Mouse (Mus musculus) liver, adult (tissue): Measurements from ENCODE around the gene Zmiz1.

Source experiments
- GATA4 ChIP-seq: IDR thresholded peaks from 2 replicates; pipeline ENCODE4 v1.6.1; 2014; ENCODE audit warnings: mild to moderate bottlenecking, low read length; ENCODE audit not compliant: insufficient replicate concordance

Zmiz1 gene

DNA sequence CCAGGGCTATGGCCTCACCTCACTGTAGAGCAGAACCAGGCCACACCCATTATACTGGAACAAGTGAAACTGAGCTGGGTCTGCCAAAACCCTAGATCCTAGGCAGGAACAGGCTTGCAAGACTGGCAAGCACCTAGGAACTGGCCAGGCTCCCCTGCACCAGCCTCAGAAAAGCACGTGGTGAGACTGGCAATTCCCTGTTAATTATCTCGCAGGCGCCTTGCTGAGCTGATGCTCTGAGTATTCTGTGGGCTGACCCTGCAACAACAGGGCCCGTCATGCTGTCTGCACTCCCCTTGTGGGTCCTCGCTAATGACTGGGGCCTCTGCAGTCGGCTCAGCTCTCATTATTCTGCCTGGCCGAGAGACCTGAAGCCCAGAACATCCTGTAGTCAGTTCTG, 177.3 kb downstream of the Zmiz1 start:
- TF ChIP-seq GATA4 = no peak

DNA sequence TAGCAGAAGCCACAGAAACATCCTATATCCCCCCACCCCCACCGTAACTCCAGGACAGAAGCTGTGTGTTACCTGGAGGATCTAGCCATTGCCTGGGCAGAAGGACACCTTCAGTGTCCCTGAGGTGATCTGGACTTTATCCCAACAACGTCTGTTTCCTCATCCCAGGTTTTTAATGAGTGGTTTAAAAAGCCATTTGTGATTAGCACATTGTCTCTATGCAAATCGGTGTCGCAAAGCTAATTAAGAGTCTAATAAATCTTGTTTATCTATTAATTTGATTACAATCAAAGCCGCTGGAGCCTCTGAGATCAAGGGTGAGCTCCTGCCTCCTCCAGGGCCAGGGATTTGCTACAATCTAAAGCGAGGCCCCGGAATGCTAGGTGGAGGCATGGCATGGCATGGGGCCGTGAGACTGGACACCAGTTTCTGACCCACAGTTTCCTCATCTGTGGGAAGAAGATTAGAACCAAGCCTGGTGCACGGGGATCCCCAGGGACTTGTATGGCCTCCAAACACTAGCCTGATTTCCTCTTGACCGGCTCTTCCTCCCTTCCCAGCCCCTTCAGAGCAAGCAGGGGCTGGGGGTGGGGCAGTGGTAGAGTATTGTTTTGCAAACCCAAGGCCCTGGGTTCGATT, 180.3 kb downstream of the Zmiz1 start:
- TF ChIP-seq GATA4 = no peak

DNA sequence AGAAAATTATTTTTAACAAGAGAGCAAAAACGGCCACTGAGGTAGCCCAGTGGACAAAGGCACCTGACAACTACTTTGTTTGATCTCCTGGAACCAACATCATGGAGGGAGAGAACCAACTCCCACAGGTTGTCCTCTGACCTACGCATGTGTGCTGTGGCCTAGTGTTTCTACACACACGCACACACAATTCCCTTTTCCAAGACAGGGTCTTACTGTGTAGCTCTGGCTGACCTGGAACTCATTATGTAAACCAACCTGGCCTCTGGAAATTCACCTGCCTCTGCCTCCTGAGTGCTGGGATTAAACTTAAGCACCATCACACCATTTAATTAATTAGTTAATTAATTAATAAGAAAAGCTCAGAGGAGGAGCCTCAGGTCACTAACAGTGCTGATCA, 181.0 kb downstream of the Zmiz1 start:
- TF ChIP-seq GATA4 = no peak

DNA sequence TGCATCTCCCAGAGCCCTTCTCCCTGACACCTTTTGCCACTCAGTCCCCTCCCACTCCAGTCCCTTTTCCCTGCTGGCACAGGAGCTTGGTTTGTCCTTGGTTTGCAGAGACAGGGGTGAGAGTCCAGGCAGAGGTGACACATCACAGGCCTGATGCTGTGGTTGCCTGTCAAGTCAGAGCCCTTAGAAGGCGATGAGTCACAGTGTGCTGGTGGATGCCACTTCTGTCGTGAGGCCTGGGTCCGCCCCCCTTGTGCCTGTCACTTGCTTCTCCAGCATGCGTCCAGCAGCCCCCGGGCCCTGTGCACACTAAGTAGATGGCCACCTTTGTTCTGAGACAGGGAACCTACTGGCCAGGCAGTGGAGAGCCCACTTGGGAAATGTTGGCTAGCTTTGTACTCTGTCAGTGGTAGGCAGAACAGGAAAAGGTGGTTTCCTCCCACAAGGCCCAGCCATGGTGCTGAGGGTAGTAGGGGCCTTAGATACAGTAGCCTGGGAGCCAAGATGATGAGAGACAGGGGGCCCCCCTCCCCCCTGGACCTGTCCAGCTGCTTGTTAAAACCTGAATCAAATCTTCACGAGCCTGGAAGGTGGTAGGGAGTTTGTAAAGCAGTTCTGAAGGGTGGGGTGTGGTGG, 181.6 kb downstream of the Zmiz1 start:
- TF ChIP-seq GATA4 = no peak

DNA sequence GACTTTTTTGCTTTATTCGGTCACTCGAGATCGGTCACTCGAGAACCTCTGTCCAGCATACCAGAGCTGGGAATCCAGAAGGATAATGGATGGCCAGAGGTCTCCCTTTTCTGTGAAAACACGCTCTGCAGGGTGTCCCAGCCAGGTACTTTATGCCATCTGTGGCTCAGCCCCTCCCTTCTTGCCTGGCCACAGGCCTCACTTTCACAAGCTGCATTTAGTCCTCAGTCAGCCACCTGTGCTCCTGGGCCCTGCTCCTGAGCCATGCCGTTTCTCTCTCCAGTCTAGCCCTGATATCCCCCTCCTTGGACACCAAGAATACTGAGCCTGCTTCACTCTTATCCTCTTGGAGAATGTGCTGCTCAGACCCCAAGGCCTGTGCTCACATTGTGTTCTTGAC, 182.1 kb downstream of the Zmiz1 start:
- no peak for TF ChIP-seq GATA4

DNA sequence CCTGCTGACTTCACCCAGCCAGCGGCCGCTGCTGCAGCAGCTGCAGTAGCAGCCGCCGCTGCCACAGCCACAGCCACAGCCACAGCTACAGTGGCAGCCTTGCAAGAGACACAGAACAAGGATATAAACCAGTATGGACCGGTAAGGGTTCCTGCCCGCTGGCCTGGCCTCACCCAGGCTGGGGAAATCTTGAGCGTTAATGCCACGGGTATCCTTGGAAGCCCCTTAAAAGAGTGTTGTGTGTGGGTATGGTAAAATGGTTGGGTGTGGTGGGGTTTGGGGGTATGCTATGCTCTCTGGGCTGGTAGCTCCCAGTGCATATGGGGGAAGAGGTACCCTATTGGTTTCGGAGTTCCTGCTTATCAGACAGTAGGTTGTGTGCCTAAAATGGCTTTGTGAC, 186.7 kb downstream of the Zmiz1 start:
- TF ChIP-seq GATA4 = no peak

DNA sequence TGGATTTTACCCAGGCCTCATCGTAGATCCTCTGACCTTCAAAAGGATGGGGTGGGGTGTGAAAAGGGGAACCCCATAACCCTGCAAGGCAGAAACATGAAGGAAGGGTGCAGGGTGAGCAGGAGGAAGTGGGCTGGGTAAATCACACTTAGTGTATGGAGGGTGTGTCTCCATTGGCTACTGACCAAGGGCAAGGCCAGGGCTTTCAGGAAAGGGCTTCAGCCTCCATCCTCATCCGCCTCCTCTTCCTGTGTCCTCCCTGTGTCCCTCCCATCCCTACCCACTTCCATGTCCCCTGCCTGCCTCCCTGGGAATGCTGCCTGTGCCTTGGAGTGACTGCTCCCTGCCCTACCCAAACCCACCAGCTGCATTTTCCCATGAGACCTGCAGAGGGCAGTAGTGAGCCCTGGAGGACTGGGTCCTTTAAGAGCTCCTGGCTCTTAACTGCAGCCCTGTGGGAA, 187.2 kb downstream of the Zmiz1 start:
- TF ChIP-seq GATA4 = peak; percentile 62; the same call in 1 of the 2 replicates

DNA sequence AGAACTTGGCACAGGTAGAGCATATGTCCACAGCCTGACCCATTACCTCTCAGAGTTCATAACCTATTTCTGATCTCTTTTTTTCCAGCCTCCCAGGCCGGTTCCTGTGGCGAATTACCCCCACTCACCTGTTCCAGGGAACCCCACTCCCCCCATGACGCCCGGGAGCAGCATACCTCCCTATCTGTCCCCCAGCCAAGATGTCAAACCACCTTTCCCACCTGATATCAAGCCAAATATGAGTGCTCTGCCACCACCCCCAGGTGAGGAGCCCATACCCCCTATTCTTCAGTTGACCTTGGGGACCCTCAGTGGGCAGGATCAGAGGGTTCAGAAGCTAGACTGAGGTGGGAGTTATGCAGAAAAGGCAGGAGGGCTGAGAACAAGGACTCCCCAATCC, 192.1 kb downstream of the Zmiz1 start:
- TF ChIP-seq GATA4 = no peak

DNA sequence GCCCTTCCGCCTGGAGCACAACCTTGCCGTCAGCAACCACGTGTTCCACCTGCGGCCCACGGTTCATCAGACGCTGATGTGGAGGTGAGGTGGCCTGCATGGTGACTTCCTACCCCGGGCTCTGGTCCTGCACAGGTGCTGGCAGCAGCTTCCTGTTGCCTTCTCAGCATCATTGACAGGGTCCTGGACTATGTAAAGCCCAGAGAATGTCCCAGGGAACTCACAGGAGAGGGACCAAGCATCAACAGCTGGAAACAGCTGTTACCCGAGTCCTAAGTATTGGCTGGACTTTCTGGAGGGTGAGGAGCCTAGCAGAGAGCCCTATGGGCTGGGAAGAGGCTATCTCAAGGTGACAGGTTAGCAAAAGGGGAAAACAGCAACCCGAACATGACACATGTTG, 192.9 kb downstream of the Zmiz1 start:
- no peak for TF ChIP-seq GATA4

DNA sequence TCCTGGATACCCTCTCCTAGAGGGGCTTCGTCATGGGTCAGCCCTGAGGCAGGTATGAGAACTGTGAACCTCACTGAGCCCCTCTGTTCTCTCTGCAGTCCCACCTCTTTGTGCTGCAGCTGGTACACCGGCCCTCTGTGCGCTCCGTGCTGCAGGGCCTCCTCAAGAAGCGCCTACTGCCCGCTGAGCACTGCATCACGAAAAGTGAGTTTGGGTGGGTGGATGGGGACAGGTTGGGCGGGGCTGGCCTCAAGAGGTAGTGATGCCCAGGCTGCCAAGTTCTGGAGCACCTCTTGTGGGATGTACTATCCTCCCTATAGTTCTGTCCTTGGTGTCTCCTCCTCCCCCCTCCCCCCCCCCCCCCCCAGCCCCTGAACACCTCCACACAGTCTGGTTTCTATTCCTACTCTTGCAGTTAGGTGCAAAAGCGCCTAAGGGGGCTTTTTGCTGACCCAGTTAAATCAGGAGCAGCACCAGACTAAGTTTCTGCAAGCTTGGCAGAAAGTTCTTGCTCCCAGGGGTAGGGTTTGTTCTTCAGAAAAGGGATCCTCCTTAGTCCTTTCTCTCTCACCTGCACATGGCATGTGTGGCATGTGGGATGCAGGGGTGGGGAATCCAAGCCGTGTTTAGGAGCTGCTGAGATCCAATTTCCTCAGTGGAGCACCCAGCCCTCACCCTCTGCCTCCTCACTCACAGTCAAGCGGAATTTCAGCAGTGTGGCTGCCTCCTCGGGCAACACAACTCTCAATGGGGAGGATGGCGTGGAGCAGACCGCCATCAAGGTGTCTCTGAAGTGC, 195.6 kb downstream of the Zmiz1 start:
- TF ChIP-seq GATA4 = no peak

DNA sequence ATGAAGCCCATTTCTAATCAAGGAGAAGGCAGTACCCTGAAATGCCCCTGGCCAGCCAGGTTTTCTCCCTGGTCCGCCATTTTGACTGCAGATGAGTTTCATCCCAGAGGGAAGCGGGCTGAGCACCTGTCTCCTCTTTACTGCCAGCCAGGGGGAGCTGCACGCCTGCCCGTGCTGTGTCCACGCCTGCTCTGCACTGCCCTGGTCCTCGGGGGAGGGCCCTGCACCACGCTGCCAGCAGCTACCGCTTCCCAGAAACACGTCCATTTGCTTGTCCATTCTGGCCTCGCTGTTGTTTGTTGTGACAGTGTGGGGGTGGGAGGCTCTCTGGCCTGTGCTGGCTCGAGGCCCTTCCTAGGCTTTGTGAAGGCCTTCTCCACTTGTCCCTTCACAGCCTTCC, 201.7 kb downstream of the Zmiz1 start:
- no peak for TF ChIP-seq GATA4

DNA sequence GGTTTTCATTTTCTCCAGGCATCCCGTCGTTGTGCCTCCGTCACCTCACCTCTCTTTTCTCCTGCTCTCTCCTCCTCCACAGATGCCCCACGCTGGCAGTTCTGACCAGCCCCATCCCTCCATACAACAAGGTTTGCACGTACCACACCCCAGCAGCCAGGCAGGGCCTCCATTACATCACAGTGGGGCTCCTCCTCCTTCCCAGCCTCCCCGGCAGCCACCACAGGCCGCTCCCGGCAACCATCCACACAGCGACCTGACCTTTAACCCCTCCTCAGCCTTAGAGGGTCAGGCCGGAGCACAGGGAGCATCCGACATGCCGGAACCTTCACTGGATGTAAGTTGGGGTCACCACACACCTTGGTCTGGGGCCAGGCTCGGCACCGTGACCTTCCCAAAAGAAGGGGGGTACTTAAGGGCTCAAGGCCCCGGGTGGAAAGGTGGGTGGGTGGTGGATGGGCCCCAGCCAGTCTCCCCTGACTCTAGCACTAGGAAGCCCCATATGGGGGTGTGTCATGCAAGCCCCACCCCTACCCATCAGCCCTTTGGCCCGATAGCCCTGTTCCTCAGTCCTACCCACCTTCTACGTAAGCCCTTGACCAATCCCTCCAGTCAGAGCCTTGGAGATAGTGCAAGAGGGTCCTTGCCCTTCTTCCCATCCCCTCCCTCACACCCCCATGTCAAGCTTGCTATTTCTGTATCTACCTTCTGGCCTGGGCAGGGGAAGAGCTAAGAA, 202.4 kb downstream of the Zmiz1 start:
- TF ChIP-seq GATA4 = no peak

DNA sequence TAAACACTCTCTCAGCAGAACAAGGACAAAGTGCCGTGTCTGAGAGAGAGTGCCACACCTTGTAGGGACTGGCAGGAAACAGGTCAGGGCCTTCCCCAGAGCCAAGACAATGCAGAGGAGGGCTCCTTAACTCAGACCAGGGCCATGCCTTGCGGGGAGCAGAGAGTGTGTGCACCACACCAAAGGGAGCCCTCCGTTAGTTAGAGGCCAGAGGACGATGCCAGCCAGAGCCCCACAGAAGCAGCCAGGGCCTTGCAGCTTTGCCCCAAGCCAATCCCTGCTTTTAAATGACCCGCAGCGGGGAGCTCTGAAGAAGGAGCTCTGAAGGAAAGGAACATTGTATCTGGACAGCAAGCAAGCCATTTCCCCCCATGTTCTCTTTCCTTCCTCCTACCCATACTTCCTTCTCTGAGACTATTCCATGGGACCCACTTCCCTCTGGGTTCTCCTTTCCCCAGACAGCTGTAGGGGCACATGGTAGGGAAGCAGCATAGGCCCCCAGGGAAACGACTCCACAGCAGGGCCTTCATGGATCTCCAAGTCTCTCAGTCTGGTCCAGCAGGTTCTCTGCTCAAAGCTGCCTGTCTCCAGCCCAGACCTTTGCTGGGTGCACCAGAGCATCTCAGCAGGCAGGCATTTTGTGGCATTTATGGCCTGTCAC, 204.8 kb downstream of the Zmiz1 start:
- TF ChIP-seq GATA4 = no peak

DNA sequence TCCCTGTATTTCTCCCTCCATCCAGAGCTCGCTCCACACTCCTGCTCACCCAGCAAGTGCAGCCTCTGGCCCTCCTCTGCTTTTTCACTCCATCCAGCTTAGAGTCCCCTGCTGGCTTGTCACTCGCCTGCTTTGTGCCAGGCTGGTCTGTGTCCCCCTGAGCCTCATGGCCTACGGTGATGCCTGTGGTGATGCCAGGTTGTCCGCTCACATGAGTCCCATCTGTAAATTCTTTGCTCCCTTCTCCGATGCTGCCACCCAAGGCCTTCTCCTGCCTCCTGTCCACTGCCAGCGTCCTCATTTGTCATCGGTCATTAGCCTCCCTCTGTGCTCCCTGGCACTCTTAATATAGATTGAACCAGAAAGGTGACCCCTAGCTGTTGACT, 205.3 kb downstream of the Zmiz1 start:
- no peak for TF ChIP-seq GATA4

DNA sequence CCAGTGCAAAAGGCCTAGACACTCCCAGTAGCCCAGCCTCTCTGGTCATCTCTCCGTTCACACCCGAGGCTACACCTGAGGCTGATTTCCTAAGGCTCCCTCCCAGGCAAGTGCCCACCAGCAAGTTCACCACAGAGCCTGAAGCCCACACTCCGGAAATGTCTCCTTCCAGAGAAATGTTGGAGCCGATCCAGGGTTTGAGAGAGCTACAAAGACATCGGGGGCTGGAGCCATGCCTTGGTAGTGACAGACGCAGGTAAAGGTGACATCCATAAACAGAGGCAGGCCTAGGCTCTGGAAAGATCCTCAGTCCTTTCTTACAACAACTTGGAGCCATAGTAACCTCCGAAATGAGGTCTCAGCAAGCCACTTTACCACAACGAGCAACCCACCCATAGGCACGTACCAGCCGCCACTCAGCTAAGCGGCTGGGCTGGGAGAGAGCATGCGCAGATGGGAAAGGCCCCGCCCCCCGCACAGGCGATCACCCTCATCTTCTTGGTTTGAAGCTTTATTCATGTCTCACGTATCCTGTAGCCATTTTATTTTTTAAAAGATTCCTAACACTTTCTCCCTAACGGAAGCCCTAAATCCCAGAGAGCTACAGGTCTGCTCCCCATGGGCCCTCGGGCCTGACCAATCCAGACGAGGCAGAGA, 206.5 kb downstream of the Zmiz1 start:
- no peak for TF ChIP-seq GATA4
